Mouse (Mus musculus) adipocyte (in vitro differentiated cells): ENCODE results near the gene Rasl10a.
"Not testable (repeated sequence)": the region's sequence is repeated elsewhere in the genome, so short reads cannot be mapped to it uniquely, and the experiment has no call there.

Experiments used
- DNase-seq: peaks from one replicate; pipeline ENCODE4 v3.0.0-alpha.2; 2016; ENCODE audit warnings: low spot score

The Rasl10a gene

DNA sequence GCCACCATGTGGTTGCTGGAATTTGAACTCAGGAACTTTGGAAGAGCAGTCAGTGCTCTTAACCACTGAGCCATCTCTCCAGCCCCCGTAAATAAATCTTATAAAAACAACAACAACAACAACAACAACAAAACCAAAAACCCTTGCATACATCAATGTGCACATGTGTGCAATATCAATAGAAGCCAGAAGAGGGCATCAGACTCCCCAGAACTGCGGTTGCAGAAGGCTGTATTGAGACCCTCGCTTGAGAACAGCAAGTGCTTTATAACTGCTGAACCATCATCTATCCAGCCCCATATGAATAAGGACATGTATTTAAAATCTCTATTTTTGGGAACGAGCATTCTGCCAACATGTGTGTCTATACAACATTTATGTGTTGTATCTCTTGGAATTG is 17.0 kb downstream of the Rasl10a start:
- DNase-seq: no peak

- DNase-seq: peak; percentile 23
These were observed 17.8 kb downstream of the Rasl10a start for GRCm38 (mm10) chr11:5075760-5076159.

GRCm38 (mm10) chr11:5076843-5077242 is 18.9 kb downstream of the Rasl10a start:
- DNase-seq: not testable (repeated sequence)

GRCm38 (mm10) chr11:5089147-5089546 is 31.2 kb downstream of the Rasl10a start:
- DNase-seq: no peak

DNA sequence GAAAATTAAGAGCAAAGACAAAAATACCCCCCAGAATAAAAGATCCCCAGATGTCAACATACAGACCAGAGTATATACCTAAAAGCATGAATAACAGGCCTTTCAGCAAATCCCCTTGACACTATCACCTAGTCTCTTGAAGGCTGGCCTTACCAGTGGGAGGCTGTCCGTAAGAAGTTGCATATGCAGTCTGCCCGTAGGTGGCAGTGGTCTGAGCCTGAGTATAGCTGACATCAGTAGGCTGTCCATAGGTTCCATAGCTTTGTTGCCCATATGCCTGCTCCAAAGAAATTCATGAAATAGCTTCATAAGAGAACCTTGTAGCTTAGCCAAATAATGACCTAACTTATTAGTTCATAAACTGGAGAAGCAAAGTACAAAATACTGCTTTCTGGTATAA is 33.8 kb downstream of the Rasl10a start:
- DNase-seq: peak; percentile 24

GRCm38 (mm10) chr11:5095877-5096276 is 37.9 kb downstream of the Rasl10a start:
- DNase-seq: no peak

- peak; percentile 47 for DNase-seq
These were observed 38.6 kb downstream of the Rasl10a start for GRCm38 (mm10) chr11:5096480-5097020.

- peak; percentile 63 for DNase-seq
These were observed 40.3 kb downstream of the Rasl10a start for GRCm38 (mm10) chr11:5098035-5098735.

DNA sequence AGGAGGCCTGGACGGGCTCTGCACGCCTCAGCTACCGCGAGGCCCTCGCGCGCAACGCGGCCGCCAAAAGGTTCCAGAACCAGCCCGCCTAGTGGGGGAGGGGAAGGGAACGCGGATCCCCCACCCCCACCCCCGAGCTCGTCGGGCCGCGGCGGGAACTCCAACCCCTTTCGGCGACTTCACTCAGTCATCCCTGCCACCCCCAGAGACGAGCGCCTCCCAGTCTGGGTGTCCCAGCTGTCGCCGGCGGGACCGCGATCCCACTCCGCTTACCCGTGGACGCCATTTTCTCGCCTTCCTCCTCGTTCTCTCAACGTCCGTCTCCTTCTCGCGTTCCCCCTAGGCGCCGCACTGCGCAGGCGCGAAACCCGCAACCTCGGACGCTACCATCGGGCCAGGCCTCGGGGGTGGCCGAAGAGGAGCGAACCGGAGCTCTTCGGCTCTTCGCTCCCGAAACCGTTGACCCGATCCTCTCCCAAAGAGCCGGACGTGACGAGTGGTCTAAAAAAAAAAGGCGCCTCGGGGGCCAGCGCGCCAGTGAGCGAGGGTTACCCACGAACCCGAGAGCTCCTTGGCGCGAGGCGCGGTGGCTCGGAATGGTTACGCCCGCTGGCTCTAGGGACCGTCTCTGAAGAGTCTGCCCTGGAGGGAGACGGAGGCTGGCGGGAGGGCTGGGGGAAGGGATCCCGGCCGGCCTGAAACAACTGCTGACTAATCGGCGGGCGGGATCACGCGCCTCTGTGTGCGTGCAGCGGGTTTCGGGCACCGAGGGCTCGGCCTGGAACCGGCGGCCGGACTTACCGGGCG is 41.0 kb downstream of the Rasl10a start, which contains the start of the genes Rhbdd3 and Ewsr1:
TSS of gene Rhbdd3 (plus strand) at position 191 of the 807 bp plus-strand sequence.
TSS of gene Ewsr1 (minus strand) at position 531 of the 807 bp plus-strand sequence.
- peak; percentile 97 for DNase-seq

GRCm38 (mm10) chr11:5099576-5100183 is 41.8 kb downstream of the Rasl10a start:
- peak; percentile 88 for DNase-seq

DNA sequence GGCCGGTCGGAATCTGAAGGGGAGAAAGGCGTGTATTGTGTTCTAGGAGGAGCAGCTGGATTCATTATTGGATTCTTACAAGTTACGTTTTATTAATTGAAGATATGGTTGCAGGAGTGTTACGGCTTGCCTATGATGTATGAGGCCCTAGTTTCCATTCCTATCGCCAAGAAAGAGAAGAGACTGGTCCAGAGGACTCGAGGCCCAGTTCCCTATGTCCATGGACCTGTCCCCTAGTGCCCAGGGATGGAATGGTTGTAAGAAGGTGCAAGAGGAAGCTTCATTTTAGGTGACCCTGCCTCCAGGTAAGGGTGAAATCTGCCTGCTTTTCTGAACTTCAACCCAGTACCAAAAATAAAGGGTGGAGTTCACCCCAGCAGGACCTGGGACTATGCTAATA is 42.4 kb downstream of the Rasl10a start:
- no peak for DNase-seq

DNA sequence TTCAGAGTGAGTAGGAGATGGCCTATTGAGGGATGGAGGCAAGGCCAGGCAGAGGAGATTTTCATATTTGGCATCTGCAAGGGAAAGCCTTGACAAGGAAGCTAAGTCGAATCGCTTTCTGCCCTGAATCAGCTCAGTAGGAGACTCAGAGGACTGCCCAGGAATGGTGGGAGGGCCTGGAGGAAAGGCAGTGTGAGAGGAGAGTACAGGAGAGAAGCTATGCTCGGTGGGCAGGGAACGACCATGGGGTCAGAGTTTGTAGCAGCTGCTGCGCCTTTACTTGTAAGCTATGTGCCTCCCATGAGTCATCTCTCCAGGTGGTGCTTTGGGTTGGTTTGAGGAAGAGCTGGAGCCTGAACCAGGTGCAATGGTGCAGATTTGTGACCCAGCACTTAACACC is 42.9 kb downstream of the Rasl10a start:
- no peak for DNase-seq

GRCm38 (mm10) chr11:5101641-5102040 is 43.7 kb downstream of the Rasl10a start:
- DNase-seq: no peak

- DNase-seq: no peak
These were observed 44.5 kb downstream of the Rasl10a start for GRCm38 (mm10) chr11:5102384-5102783.

GRCm38 (mm10) chr11:5103986-5104509 is 46.1 kb downstream of the Rasl10a start:
- DNase-seq: no peak

DNA sequence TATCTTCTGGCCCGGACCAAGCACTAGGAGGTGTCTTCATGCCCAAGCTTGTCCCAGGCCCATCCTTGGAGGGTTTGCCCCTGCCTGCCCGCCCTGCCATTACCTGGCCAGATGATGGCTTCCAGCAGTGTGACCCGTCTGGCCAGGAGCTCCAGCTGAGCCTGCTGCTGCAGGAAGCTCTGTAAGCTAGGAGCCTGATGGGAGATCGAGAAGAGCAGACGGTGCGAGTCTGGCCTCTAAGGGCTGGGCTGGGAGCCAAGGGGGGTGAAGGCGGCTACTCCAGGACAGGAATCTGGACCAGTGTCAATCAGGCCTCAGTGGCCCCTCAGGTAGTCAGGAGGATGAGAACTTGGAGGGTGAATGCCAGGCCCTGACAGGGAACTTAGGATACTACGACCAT is 51.5 kb downstream of the Rasl10a start:
- peak; percentile 20 for DNase-seq
